Mouse (Mus musculus) heart, postnatal 0 days (tissue): ENCODE measurements around the gene Neurod4.

Experiments
- CTCF ChIP-seq: IDR thresholded peaks from 2 replicates; pipeline ENCODE4 v1.5.1; 2016; ENCODE audit warnings: antibody characterized with exemption, control low read depth, low read depth
- EP300 ChIP-seq: IDR thresholded peaks from 2 replicates; pipeline ENCODE4 v1.6.1; 2016; ENCODE audit warnings: antibody characterized with exemption, low read depth

DNA sequence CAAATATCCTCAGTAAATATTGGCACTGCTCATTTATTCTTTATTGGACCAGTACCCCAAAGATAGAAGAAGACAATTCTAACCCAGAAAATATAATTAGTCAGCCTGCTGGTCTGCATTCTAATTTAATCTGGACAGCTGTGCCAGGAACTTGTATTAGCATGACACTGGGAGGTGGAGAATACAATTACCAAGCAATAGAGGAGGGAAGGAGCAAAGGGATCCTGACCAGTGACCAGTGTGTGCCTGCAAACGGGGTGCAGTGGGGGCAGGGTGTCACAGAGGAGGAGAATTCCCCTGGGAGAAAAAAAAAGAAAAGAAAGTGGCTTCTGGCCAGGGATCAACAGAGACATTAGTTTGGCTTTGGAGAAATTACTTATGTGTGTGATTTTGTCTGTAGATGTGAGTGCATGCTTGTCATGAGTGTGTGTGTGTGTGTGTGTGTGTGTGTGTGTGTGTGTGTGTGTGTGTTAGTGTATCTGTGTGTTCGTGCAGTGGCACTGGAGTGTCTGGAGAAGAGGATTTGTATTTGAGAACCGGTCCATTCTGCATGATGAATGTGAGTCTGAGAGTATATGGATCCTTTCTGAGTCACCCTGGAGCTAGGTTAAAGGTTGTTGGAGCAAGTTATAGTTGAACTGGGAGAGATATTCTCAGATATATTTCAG is 13.8 kb upstream of the Neurod4 start:
- no peak for TF ChIP-seq EP300
- no peak for TF ChIP-seq CTCF
